Mouse (Mus musculus) cerebellum, adult 2 months (tissue): ENCODE data around the gene Pik3cg.

Source experiments
- CTCF ChIP-seq: fragments of 200-500 bp; IDR thresholded peaks from 2 replicates; pipeline ENCODE4 v1.5.1; 2011; ENCODE audit warnings: low read depth, mild to moderate bottlenecking, control low read depth, low read length, moderate library complexity, borderline replicate concordance; ENCODE audit not compliant: insufficient read depth
- POLR2A ChIP-seq: fragments of 200-500 bp; IDR thresholded peaks from 2 replicates; pipeline ENCODE4 v1.6.1; 2011; ENCODE audit warnings: low read length, control low read depth, borderline replicate concordance; ENCODE audit not compliant: insufficient read depth

DNA sequence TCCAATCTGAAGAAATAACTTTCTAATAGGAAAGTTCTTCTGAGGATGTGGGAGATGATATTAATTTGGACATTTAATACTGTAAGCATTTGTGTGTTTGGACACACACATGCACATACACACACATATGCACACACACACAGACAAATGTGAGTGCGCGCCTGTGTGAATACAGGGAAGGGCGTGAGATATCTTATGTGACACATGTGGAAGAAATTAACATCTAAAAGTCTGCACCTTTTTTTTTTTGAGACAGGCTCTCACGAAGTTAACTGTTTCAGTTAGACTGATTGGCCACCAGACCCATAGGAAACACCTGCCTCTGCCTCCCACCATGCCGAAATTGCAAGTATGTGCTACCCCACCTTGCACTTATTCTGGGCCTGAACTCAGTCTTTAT lies 64.7 kb downstream of the Pik3cg start:
- TF ChIP-seq CTCF (no peak), POLR2A (no peak)
